Mouse (Mus musculus): ENCODE measurements around the gene Tjp1.

DNA sequence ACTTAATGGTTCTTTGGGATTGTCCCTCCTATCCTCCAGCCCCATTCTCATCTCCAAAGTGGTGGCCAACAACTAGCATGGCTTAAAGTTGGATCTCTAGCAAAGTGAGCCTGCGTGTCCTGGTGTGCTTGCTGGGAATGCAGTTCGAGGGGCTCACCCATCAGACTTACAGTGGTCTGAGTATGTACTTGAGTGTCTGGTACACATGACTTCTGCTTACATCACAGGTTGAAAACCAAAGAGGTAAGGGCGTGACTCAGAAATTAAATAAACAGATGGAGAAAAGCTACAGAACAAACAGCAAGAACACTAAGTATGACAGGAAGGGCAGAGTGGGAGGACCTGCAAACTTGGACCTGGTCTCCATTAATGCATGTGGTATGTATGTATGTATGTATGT is 67.4 kb downstream of the Tjp1 start:
- no peak for TF ChIP-seq CTCF (IDR thresholded peaks at IDR 0.05; ENCODE audit: low read depth, low read length)
- TF ChIP-seq POLR2A (IDR thresholded peaks at IDR 0.05; ENCODE audit: extremely low read depth, insufficient read depth, low read length): no peak

All from liver, adult 2 months (tissue).